Mouse (Mus musculus) midbrain, embryonic 16.5 days (tissue): ENCODE results near the gene Ssna1. TPM values are rescaled to one million over a fixed set of nuclear protein-coding genes. Genes with fewer than 3 reads are reported as not detected.

ENCODE experiments used
- ATAC-seq: fragments of 200-750 bp; cut with Nextera tagmentation; 2 replicates; pipeline ENCODE4 v1.8.0; 2017; ENCODE audit warnings: moderate TSS enrichment
- H3K27ac ChIP-seq: fragments of 300-500 bp; sonication (generic); 2 replicates; pipeline ENCODE4 v1.5.1; 2014; ENCODE audit warnings: mild to moderate bottlenecking, low read length, mixed read lengths
- H3K27me3 ChIP-seq: fragments of 300-500 bp; sonication (generic); 2 replicates; pipeline ENCODE4 v1.6.1; 2014; ENCODE audit warnings: low read depth, low read length, mixed read lengths; ENCODE audit not compliant: control insufficient read depth, insufficient read depth
- H3K36me3 ChIP-seq: fragments of 300-500 bp; sonication (generic); 2 replicates; pipeline ENCODE4 v1.6.1; 2014; ENCODE audit warnings: mild to moderate bottlenecking, low read length, moderate library complexity, mixed read lengths; ENCODE audit not compliant: control insufficient read depth, insufficient read depth
- H3K4me1 ChIP-seq: fragments of 300-500 bp; sonication (generic); 2 replicates; pipeline ENCODE4 v1.6.1; 2014; ENCODE audit warnings: mild to moderate bottlenecking, low read length, mixed read lengths; ENCODE audit not compliant: control insufficient read depth, insufficient read depth
- H3K4me2 ChIP-seq: fragments of 300-500 bp; sonication (generic); 2 replicates; pipeline ENCODE4 v1.6.1; 2014; ENCODE audit warnings: mild to moderate bottlenecking, low read length, mixed read lengths
- H3K4me3 ChIP-seq: fragments of 300-500 bp; sonication (generic); 2 replicates; pipeline ENCODE4 v1.5.1; 2014; ENCODE audit warnings: low read depth, mild to moderate bottlenecking, low read length, moderate library complexity, mixed read lengths
- H3K9ac ChIP-seq: fragments of 300-500 bp; sonication (generic); 2 replicates; pipeline ENCODE4 v1.6.1; 2014; ENCODE audit warnings: low read depth, low read length, mixed read lengths
- H3K9me3 ChIP-seq: fragments of 300-500 bp; sonication (generic); replicated peaks from 2 replicates; pipeline ENCODE4 v1.6.1; 2014; ENCODE audit warnings: mild to moderate bottlenecking, low read length, mixed read lengths; ENCODE audit not compliant: control insufficient read depth, poor library complexity, severe bottlenecking
- WGBS: fragments of 180-500 bp; shearing (Covaris S2); extraction: QIAGEN DNeasy Blood & Tissue Kit; methylation state at CpG from one replicate; pipeline ENCODE4 v1.1.7; 2014; 5-methylcytosine and 5-hydroxymethylcytosine counted together
- polyA plus RNA-seq: library from polyadenylated mRNA; unstranded; fragments of >200 nt; fragmentation: Nextera tagmentation; extraction: Ambion mirVana; gene quantifications from 2 replicates; pipeline ENCODE4 v1.2.1, GENCODE M21; 2015

Gene Ssna1
- polyA plus RNA-seq, 1 experiment from 2014 or later: 175 TPM

GRCm38 (mm10) chr2:25285551-25285950 lies 13.3 kb upstream of the Ssna1 start:
- Histone ChIP-seq H3K27ac (no peak overlapping the region), H3K9ac (no peak overlapping the region), H3K4me1 (peaks cover 8% of the 10 kb centered on the region), H3K4me3 (no peak overlapping the region), H3K36me3 (peaks cover 27% of the 10 kb centered on the region), H3K27me3 (peaks cover 19% of the 10 kb centered on the region), H3K9me3 (no peaks in the 10 kb centered on the region), H3K4me2 (no peak overlapping the region)
- 92% methylated on average over 2 of the region's 2 CpGs for WGBS
- ATAC-seq: no peak

GRCm38 (mm10) chr2:25278928-25279882 lies 7.0 kb upstream of the Ssna1 start:
- Histone ChIP-seq H3K9me3 (no peaks in the 10 kb centered on the region), H3K4me3 (no peak overlapping the region), H3K27me3 (no peaks in the 10 kb centered on the region), H3K27ac (no peak overlapping the region), H3K4me1 (0 out of 2 replicates have a peak, but pooled peaks cover 2% of the 10 kb centered on the region), H3K4me2 (no peak overlapping the region), H3K36me3 (peaks cover 48% of the 10 kb centered on the region), H3K9ac (no peak overlapping the region)
- WGBS: 62% methylated on average over 13 of the region's 13 CpGs
- ATAC-seq: peak; percentile 51

- no peak for ATAC-seq
Measured at GRCm38 (mm10) chr2:25273010-25273409, 772 bp upstream of the Ssna1 start.

GRCm38 (mm10) chr2:25272515-25272914 lies 277 bp upstream of the Ssna1 start:
- Histone ChIP-seq H3K27ac (peak overlapping the region; percentile 73), H3K4me1 (peaks cover 29% of the 10 kb centered on the region), H3K4me2 (peak overlapping the region; percentile 99), H3K9me3 (no peaks in the 10 kb centered on the region), H3K4me3 (peak overlapping the region; percentile 89), H3K36me3 (peaks cover 23% of the 10 kb centered on the region), H3K27me3 (no peaks in the 10 kb centered on the region), H3K9ac (peak overlapping the region; percentile 94)
- under 1% methylated on average over 29 of the region's 29 CpGs for WGBS
- peak; percentile 72 for ATAC-seq

More at GRCm38 (mm10) chr2:25273010-25273409, 772 bp upstream of the Ssna1 start:
- no peaks in the 10 kb centered on the region for H3K27me3 ChIP-seq
- 42% methylated on average over 16 of the region's 16 CpGs for WGBS
- peak overlapping the region; percentile 73 for H3K27ac ChIP-seq
- peak overlapping the region; percentile 99 for H3K4me2 ChIP-seq
- peak overlapping the region; percentile 94 for H3K9ac ChIP-seq
- peaks cover 28% of the 10 kb centered on the region for H3K36me3 ChIP-seq
- H3K4me3 ChIP-seq: peak overlapping the region; percentile 89
- H3K9me3 ChIP-seq: no peaks in the 10 kb centered on the region
- peaks cover 28% of the 10 kb centered on the region for H3K4me1 ChIP-seq

GRCm38 (mm10) chr2:25267746-25268309 lies 4.4 kb downstream of the Ssna1 start:
- Histone ChIP-seq H3K9ac (no peak overlapping the region), H3K4me2 (no peak overlapping the region), H3K4me3 (no peak overlapping the region), H3K27ac (no peak overlapping the region), H3K36me3 (peaks cover 5% of the 10 kb centered on the region; the same call in 1 of the 2 replicates), H3K27me3 (peaks cover 6% of the 10 kb centered on the region), H3K9me3 (no peaks in the 10 kb centered on the region), H3K4me1 (peaks cover 59% of the 10 kb centered on the region)
- no peak for ATAC-seq
- 73% methylated on average over 4 of the region's 4 CpGs for WGBS

GRCm38 (mm10) chr2:25267241-25267640 lies 5.0 kb downstream of the Ssna1 start:
- no peak overlapping the region; the same call in 1 of the 2 replicates for H3K9ac ChIP-seq
- no peak overlapping the region for H3K27ac ChIP-seq
- no peak for ATAC-seq

GRCm38 (mm10) chr2:25266720-25267119 lies 5.5 kb downstream of the Ssna1 start:
- H3K4me1 ChIP-seq: peaks cover 62% of the 10 kb centered on the region
- no peak overlapping the region for H3K27ac ChIP-seq
- 24% methylated on average over 2 of the region's 2 CpGs for WGBS

More at GRCm38 (mm10) chr2:25267241-25267640, 5.0 kb downstream of the Ssna1 start:
- peaks cover 6% of the 10 kb centered on the region for H3K27me3 ChIP-seq
- peaks cover 59% of the 10 kb centered on the region for H3K4me1 ChIP-seq
- H3K4me2 ChIP-seq: no peak overlapping the region
- no peaks in the 10 kb centered on the region for H3K9me3 ChIP-seq
- H3K4me3 ChIP-seq: no peak overlapping the region
- H3K36me3 ChIP-seq: peaks cover 5% of the 10 kb centered on the region; the same call in 1 of the 2 replicates

GRCm38 (mm10) chr2:25265897-25266656 lies 6.2 kb downstream of the Ssna1 start:
- Histone ChIP-seq H3K9ac (peak overlapping the region; percentile 39), H3K4me1 (peaks cover 57% of the 10 kb centered on the region), H3K36me3 (peaks cover 5% of the 10 kb centered on the region; the same call in 1 of the 2 replicates), H3K4me3 (0 out of 2 replicates have a peak overlapping the region, but pooled peaks have one; percentile 0), H3K4me2 (peak overlapping the region; percentile 100), H3K9me3 (no peaks in the 10 kb centered on the region), H3K27ac (no peak overlapping the region), H3K27me3 (peaks cover 6% of the 10 kb centered on the region)
- no peak for ATAC-seq
- WGBS: 61% methylated on average over 6 of the region's 6 CpGs

More at GRCm38 (mm10) chr2:25266720-25267119, 5.5 kb downstream of the Ssna1 start:
- ATAC-seq: no peak
- Histone ChIP-seq H3K27me3 (peaks cover 6% of the 10 kb centered on the region), H3K4me3 (no peak overlapping the region), H3K4me2 (peak overlapping the region; percentile 21; the same call in 1 of the 2 replicates), H3K36me3 (peaks cover 5% of the 10 kb centered on the region; the same call in 1 of the 2 replicates), H3K9me3 (no peaks in the 10 kb centered on the region), H3K9ac (peak overlapping the region; percentile 39; the same call in 1 of the 2 replicates)
